Mouse (Mus musculus): ENCODE measurements around the gene Dgkh.

- TF ChIP-seq CTCF (conservative IDR thresholded peaks at IDR 0.05; ENCODE audit: low read length) (no peak), POU5F1 (IDR thresholded peaks at IDR 0.05; ENCODE audit: borderline replicate concordance, low read length) (no peak), NANOG (IDR thresholded peaks at IDR 0.05; ENCODE audit: borderline replicate concordance, low read length) (no peak)
Observed at GRCm38 (mm10) chr14:78761064-78761463, 28.5 kb upstream of the Dgkh start.
